Mouse (Mus musculus): ENCODE data around the gene Sh3tc1.

The Sh3tc1 gene

GRCm38 (mm10) chr5:35719880-35720279, 19.9 kb downstream of the Sh3tc1 start:
- peak; percentile 79 for DNase-seq (ENCODE audit: low spot score)

GRCm38 (mm10) chr5:35719343-35719742, 20.4 kb downstream of the Sh3tc1 start:
- DNase-seq (ENCODE audit: low spot score): no peak

DNA sequence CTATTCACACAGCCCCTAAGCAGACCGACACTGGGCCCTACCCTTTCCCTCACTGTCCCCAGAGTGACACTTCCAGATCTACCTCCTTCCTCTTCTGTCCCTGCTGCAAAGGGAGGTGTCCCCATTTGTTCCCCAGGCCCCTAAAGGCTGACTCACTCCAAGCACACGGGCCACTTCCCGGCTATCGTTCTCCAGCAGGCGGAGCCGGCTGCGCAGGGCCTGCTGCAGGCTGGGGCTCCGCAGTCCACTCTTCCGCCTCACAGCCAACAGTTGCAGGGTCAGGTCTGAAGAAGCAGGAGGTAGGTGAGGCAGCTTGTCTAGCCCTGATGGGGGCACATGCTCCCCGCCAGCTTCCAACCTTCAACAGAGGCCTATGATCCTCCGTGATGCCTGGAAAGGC, 21.0 kb downstream of the Sh3tc1 start:
- no peak for DNase-seq (ENCODE audit: low spot score)

DNA sequence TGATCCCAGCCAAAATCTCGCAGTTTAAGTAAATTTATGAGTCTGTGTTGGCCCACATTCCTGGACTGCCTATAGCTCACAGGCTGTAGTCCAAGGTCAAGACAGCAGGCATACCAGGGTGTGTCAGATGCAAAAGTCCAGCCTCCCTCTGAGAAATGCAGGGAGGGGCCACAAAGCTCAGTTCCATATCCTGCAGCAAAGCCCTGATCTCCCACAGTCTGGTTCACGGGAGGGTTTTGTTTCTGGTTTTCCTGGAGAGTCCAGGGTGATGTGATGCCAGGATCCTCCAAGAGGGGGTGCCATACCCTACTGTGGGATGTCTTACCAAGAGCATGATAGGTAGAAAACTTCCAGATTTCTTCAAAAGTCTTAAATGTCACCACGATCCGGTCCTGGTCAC, 21.8 kb downstream of the Sh3tc1 start:
- peak; percentile 82 for DNase-seq (ENCODE audit: low spot score)

- no peak for DNase-seq (ENCODE audit: low spot score)
These were observed 22.3 kb downstream of the Sh3tc1 start for GRCm38 (mm10) chr5:35717455-35717854.

- DNase-seq (ENCODE audit: low spot score): peak; percentile 89
These were observed 26.0 kb downstream of the Sh3tc1 start for GRCm38 (mm10) chr5:35713649-35714354.

DNA sequence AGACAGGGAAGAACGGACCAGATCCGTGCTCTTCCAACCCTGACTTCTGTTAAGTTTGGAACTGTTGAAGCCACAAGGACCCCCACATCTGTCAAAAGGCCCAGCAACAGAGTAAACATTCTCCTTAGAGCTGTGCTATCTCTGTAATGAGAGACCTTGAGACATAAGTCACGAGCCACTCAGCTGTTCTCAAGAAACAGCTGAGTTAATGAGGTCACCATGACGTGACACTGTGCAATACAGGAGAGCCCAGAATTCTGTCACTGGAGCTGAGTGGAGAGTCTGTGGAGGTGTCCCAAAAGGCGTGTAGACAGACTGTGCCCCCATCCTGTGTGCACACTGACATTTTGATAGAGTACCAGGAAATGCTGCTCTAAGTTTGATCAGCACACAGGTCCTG, 27.3 kb downstream of the Sh3tc1 start:
- no peak for DNase-seq (ENCODE audit: low spot score)

DNA sequence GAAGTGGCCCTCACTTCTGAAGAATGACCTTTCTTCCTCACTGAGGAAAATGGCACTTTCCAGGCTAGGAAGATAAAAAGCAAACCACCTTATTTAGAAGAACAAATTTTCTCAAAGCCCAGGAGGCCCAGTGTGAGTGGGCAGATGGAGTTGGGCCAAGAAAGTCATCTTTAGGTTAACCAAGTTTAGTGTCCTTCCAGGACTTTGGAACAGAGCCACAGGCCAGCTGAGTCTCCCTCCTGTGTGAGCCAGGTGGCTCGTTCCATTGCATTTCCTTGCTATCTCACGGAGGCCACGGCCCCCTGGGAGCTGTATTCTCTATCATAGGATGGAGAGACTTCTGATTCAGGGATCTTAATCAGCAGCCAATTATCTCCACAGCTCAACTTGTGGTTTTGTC, 28.9 kb downstream of the Sh3tc1 start:
- no peak for DNase-seq (ENCODE audit: low spot score)

DNA sequence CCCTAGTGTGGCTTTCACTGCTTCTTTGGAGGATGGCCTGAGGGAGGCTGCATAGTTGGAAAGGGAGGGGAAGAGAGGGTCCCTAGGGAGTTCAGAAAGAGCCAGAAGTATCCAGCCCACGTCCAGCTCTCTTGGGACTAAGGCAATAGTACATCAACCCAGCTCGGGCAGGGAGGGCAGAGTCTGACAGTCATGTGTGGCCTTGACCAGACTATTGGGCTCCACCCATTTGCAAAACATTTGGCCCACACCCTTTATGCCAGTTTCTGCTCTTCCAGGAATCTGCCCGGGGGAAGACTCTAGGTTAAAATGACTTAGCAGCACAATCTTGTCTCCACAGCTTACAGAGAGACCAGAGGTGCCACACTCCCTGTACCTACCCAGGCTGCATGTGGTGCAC, 29.3 kb downstream of the Sh3tc1 start:
- DNase-seq (ENCODE audit: low spot score): no peak

DNA sequence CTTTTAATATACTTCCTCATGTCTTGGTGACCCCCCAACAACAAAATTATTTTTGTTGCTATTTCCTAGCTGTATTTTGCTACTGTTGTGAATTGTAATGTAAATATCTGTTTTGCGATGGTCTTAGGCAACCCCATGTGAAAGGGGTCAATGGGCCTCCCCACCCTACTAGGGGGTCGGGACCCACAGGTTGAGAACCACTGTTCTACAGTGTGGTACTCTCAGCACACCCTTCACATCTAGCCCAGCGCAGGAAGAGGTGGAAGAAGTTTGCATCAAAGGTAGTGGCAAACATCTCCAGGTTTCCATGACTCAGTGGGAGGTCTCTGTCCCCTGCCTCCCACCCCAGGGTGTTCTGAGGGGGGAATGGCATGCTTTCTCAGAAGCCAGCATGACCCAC, 34.4 kb downstream of the Sh3tc1 start:
- DNase-seq (ENCODE audit: low spot score): no peak

GRCm38 (mm10) chr5:35703814-35704213, 36.0 kb downstream of the Sh3tc1 start:
- DNase-seq (ENCODE audit: low spot score): no peak

DNA sequence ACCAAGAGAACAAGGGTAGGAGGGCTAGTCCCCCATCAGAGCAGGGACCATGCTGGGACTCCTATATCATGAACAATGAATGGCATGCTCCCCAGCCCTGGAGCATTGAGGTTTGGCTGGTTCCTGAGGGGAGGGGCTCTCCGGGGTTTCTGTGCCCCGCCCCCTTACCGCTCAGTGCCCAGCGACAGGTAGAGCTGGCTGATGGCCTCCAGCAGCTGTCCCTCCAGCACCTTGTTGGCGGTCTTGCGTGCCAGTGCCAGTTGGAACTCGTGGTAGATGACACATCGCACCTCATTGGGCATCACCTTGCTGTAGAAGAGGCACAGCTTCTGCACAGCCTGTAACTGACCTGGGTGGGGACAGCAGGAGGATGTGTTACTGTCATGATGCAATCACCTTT, 36.6 kb downstream of the Sh3tc1 start:
- no peak for DNase-seq (ENCODE audit: low spot score)

- DNase-seq (ENCODE audit: low spot score): peak; percentile 63
These were observed 37.1 kb downstream of the Sh3tc1 start for GRCm38 (mm10) chr5:35702582-35703140.

- DNase-seq (ENCODE audit: low spot score): peak; percentile 91
These were observed 38.7 kb downstream of the Sh3tc1 start for GRCm38 (mm10) chr5:35701042-35701441.

DNA sequence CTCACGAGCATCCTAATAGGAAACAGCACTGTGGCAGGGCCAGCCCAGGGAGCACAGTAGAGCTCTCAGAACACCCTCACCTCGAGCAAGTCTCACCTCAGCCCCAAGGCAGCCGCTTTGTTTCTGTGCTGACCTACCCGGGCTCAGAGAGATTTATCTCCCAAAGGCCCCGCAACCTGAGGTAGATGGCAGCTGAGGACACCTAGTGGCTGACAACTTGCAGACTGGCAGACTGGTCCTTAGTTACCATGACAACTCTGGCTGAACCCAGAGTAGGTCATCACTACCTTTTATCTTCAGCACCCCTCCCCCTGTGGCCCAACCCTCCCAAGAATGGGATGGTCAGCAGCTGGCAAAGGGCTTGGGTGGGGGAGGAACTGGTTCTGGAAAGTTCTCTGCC, 44.0 kb downstream of the Sh3tc1 start:
- peak; percentile 48 for DNase-seq (ENCODE audit: low spot score)

DNA sequence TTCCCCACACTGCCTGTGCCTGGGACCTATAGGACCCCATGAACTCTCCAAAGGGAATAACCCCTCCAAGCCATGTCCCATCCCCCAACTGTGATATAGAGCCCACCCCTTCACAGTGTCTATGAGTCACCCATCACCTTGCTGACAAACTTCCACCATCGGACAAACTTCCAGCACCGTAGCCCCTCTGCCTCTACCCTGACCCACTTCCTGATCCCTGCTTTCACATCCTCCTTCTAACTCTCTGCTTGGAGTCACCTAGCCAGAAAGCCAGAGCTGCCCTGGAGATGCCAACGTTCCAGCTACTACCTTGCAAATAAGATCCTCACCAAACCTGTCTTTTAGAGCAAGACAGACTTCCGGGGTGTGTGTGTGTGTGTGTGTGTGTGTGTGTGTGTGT, 46.1 kb downstream of the Sh3tc1 start:
- no peak for DNase-seq (ENCODE audit: low spot score)

GRCm38 (mm10) chr5:35691246-35691645, 48.5 kb downstream of the Sh3tc1 start:
- no peak for DNase-seq (ENCODE audit: low spot score)

- peak; percentile 42 for DNase-seq (ENCODE audit: low spot score)
These were observed 49.2 kb downstream of the Sh3tc1 start for GRCm38 (mm10) chr5:35690485-35691165.

GRCm38 (mm10) chr5:35689374-35689773, 50.4 kb downstream of the Sh3tc1 start:
- DNase-seq (ENCODE audit: low spot score): no peak

- peak; percentile 55 for DNase-seq (ENCODE audit: low spot score)
These were observed 50.9 kb downstream of the Sh3tc1 start for GRCm38 (mm10) chr5:35688851-35689250.

DNA sequence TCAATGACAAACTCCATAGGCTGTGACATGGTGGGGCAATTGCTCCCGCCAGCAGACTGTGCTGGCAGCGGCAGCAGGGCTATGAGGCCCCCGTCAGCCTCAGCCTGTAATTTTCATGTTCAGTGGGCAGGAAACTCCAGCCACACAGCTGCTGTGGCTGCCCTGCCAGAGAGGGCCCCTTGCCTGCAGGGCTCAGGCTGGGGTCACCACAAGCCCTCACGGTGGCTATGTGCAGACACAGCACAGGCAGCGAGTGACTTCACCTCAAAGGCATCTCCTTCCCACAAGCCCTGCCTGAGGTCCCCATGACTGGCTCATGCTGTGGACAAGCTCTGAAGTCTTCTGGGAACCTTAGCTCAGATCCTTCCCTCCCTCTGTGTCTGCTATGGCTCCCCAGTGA, 52.7 kb downstream of the Sh3tc1 start:
- no peak for DNase-seq (ENCODE audit: low spot score)

DNA sequence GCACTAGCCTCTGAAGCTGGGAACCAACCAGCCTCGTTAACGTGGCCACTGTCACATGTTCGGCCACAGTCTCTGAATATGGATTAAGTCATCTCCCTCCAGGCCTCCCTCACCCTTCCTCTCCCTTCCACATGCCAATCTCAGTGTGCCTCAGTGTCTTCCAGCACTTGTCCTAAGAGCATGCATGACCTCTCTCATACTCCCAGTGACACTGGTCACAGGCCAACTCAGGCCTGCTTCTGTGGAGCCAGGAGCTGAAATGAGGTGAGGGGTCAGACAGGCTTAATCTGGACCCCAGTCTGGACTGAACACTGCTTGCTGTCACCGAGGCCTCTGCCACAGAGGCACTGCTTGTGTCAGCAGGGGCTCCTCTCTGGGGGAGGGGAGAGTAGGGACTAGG, 53.5 kb downstream of the Sh3tc1 start:
- DNase-seq (ENCODE audit: low spot score): no peak

DNA sequence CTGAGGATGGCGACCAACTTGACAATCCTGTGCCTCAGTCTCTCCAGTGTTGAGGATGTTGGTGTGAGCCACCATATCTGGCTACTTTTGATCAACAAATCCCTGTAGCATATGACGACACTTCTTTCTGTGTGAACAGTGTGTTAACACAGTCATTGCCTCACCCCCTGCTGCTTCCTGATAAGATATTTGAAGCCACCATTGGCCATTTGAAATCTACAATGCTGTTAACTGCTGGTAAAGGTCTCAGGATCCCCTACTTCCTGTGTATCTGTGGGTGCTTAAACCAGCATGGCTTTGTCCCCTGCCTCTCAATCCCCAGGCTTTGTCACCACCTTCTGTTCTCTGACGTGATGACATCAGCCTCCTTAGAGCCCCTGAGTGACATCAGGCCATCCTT, 54.7 kb downstream of the Sh3tc1 start:
- DNase-seq (ENCODE audit: low spot score): no peak

GRCm38 (mm10) chr5:35680958-35681357, 58.8 kb downstream of the Sh3tc1 start:
- peak; percentile 80 for DNase-seq (ENCODE audit: low spot score)

All from testis, postnatal 10 days (tissue).